9 mouse cellular contexts compared by ENCODE assay signal in genomic region chr13:23450398-23450797, GRCm38 (mm10). TPM values are rescaled to one million over a fixed set of nuclear protein-coding genes. Genes with fewer than 3 reads are reported as not detected.
DNase-seq lines count a peak whose midpoint lies in the region; ATAC-seq lines count a peak whose summit lies in the region.
"Had no signal": no experiment of that assay in that cellular context is flagged by ENCODE, and none has a peak within 500 bp of the region (broad histone marks: within the 10 kb centered on the region; RNA-seq: fewer than 3 reads in every experiment).

No protein-coding gene starts in this region.

- ATAC-seq in cerebellum, adult (ENCODE audit: insufficient number of reproducible peaks, low FRiP score, low TSS enrichment) = no peak
- ATAC-seq in embryonic facial prominence, embryonic 12.5 days (ENCODE audit: insufficient number of reproducible peaks, insufficient read depth, low FRiP score, low TSS enrichment) = no peak
- no peak for ATAC-seq in limb, embryonic 12.5 days (ENCODE audit: insufficient number of reproducible peaks, insufficient read depth, low FRiP score, low TSS enrichment, low read depth)
- ATAC-seq in midbrain, embryonic 12.5 days (ENCODE audit: low FRiP score, low read depth) = peak; percentile 34; the same call in 1 of the 2 replicates
- ATAC-seq: Patski had no signal

- H3K36me3 ChIP-seq in embryonic facial prominence, embryonic 12.5 days = no peaks in the 10 kb centered on the region
- no peaks in the 10 kb centered on the region for H3K36me3 ChIP-seq in limb, embryonic 12.5 days
- no peaks in the 10 kb centered on the region for H3K36me3 ChIP-seq in midbrain, embryonic 12.5 days

- DNase-seq in cerebellum, adult 11 months = peak; percentile 85
- peak; percentile 90 to 95 for DNase-seq in heart, adult 18-20 months
- peak; percentile 80 to 94 for DNase-seq in kidney, adult 8-10 months
- DNase-seq in spleen, adult 18-20 months = peak; percentile 47 to 71

- no peaks in the 10 kb centered on the region for H3K27me3 ChIP-seq in embryonic facial prominence, embryonic 12.5 days
- H3K27me3 ChIP-seq in limb, embryonic 12.5 days = no peaks in the 10 kb centered on the region
- H3K27me3 ChIP-seq in midbrain, embryonic 12.5 days = no peaks in the 10 kb centered on the region
- H3K27me3 ChIP-seq: Patski had no signal

- no peaks in the 10 kb centered on the region for H3K9me3 ChIP-seq in embryonic facial prominence, embryonic 12.5 days
- no peaks in the 10 kb centered on the region for H3K9me3 ChIP-seq in limb, embryonic 12.5 days
- H3K9me3 ChIP-seq in midbrain, embryonic 12.5 days = no peaks in the 10 kb centered on the region

- H3K4me2 ChIP-seq in embryonic facial prominence, embryonic 12.5 days (replicated peaks) = peak overlapping the region; percentile 53
- peak overlapping the region; percentile 67 for H3K4me2 ChIP-seq in limb, embryonic 12.5 days
- H3K4me2 ChIP-seq in midbrain, embryonic 12.5 days (replicated peaks) = peak overlapping the region; percentile 66

- H3K4me3 ChIP-seq in embryonic facial prominence, embryonic 12.5 days = peak overlapping the region; percentile 45
- H3K4me3 ChIP-seq in limb, embryonic 12.5 days (replicated peaks) = peak overlapping the region; percentile 53
- peak overlapping the region; percentile 54 for H3K4me3 ChIP-seq in midbrain, embryonic 12.5 days

- peak overlapping the region; percentile 62 for H3K9ac ChIP-seq in embryonic facial prominence, embryonic 12.5 days
- peak overlapping the region; percentile 59 for H3K9ac ChIP-seq in limb, embryonic 12.5 days (replicated peaks)
- H3K9ac ChIP-seq in midbrain, embryonic 12.5 days (replicated peaks) = peak overlapping the region; percentile 65

- peak overlapping the region; percentile 60; the same call in 1 of the 2 replicates for H3K27ac ChIP-seq in embryonic facial prominence, embryonic 12.5 days
- no peak overlapping the region for H3K27ac ChIP-seq in limb, embryonic 12.5 days
- no peak overlapping the region for H3K27ac ChIP-seq in midbrain, embryonic 12.5 days (replicated peaks)

- WGBS in embryonic facial prominence, embryonic 12.5 days = under 1% methylated on average over 15 of the region's 15 CpGs
- under 1% methylated on average over 15 of the region's 15 CpGs for WGBS in limb, embryonic 12.5 days
- WGBS in midbrain, embryonic 12.5 days = under 1% methylated on average over 15 of the region's 15 CpGs

- H3K4me1 ChIP-seq in embryonic facial prominence, embryonic 12.5 days = no peaks in the 10 kb centered on the region
- no peaks in the 10 kb centered on the region for H3K4me1 ChIP-seq in limb, embryonic 12.5 days (replicated peaks)
- H3K4me1 ChIP-seq in midbrain, embryonic 12.5 days = peaks cover 4% of the 10 kb centered on the region; the same call in 1 of the 2 replicates

RNA-seq across cellular contexts. Expression of gene Btn1a1, which starts 15.3 kb away (rescaled TPM):
- polyA plus RNA-seq in embryonic facial prominence, embryonic 12.5 days (2016; fragmentation: Nextera tagmentation; extraction: Ambion mirVana) = 0.10 and 0.20 TPM in 2 replicates
- not detected for total RNA-seq in heart, adult 18-20 months (2021)
- polyA plus RNA-seq in limb, embryonic 12.5 days (2016; fragmentation: Nextera tagmentation; extraction: Ambion mirVana) = 0.10 and 0.12 TPM in 2 replicates
- not detected in 2 replicates for polyA plus RNA-seq in midbrain, embryonic 12.5 days (2016; fragmentation: Nextera tagmentation; extraction: Ambion mirVana)

RNA-seq across cellular contexts. Expression of gene Abt1, which starts 26.7 kb away (rescaled TPM):
- 12.9 and 13.9 TPM in 2 replicates for polyA plus RNA-seq in embryonic facial prominence, embryonic 12.5 days (2016; fragmentation: Nextera tagmentation; extraction: Ambion mirVana)
- total RNA-seq in heart, adult 18-20 months (2021) = 1 to 10 TPM; 4.6 to 4.7 TPM
- 14.4 and 15.2 TPM in 2 replicates for polyA plus RNA-seq in limb, embryonic 12.5 days (2016; fragmentation: Nextera tagmentation; extraction: Ambion mirVana)
- polyA plus RNA-seq in midbrain, embryonic 12.5 days (2016; fragmentation: Nextera tagmentation; extraction: Ambion mirVana) = 10.1 and 12.3 TPM in 2 replicates

RNA-seq across cellular contexts. Expression of gene Btn2a2, which starts 38.3 kb away (rescaled TPM):
- polyA plus RNA-seq in embryonic facial prominence, embryonic 12.5 days (2016; fragmentation: Nextera tagmentation; extraction: Ambion mirVana) = 1.6 TPM in 2 replicates
- not detected for total RNA-seq in heart, adult 18-20 months (2021)
- polyA plus RNA-seq in limb, embryonic 12.5 days (2016; fragmentation: Nextera tagmentation; extraction: Ambion mirVana) = 1.8 and 1.9 TPM in 2 replicates
- 0.10 and 0.17 TPM in 2 replicates for polyA plus RNA-seq in midbrain, embryonic 12.5 days (2016; fragmentation: Nextera tagmentation; extraction: Ambion mirVana)
